Mouse (Mus musculus) hindbrain, embryonic 10.5 days (tissue): Measurements from ENCODE around the gene Hao2. TPM values are rescaled to one million over a fixed set of nuclear protein-coding genes. Genes with fewer than 3 reads are reported as not detected.

Source experiments
- DNase-seq: peaks from one replicate; pipeline ENCODE4 v3.0.0-alpha.2; 2017; ENCODE audit warnings: low spot score
- H3K27ac ChIP-seq: fragments of 300-500 bp; sonication (generic); 2 replicates; pipeline ENCODE4 v1.5.1; 2016; ENCODE audit warnings: mild to moderate bottlenecking, moderate library complexity
- H3K27me3 ChIP-seq: fragments of 300-500 bp; sonication (generic); 2 replicates; pipeline ENCODE4 v1.6.1; 2016; ENCODE audit warnings: mild to moderate bottlenecking; ENCODE audit not compliant: poor library complexity, insufficient read depth, severe bottlenecking
- H3K36me3 ChIP-seq: fragments of 300-500 bp; sonication (generic); 2 replicates; pipeline ENCODE4 v1.6.1; 2016; ENCODE audit warnings: mild to moderate bottlenecking, moderate library complexity
- H3K4me1 ChIP-seq: fragments of 300-500 bp; sonication (generic); replicated peaks from 2 replicates; pipeline ENCODE4 v1.6.1; 2016; ENCODE audit warnings: mild to moderate bottlenecking
- H3K4me3 ChIP-seq: fragments of 300-500 bp; sonication (generic); 2 replicates; pipeline ENCODE4 v1.5.1; 2016; ENCODE audit warnings: mild to moderate bottlenecking, moderate library complexity
- H3K9me3 ChIP-seq: fragments of 300-500 bp; sonication (generic); 2 replicates; pipeline ENCODE4 v1.6.1; 2016; ENCODE audit warnings: mild to moderate bottlenecking, moderate library complexity
- WGBS: fragments of 180-500 bp; shearing (Covaris S2); methylation state at CpG from one replicate; pipeline ENCODE4 v1.1.7; 2016; 5-methylcytosine and 5-hydroxymethylcytosine counted together
- polyA plus RNA-seq: library from polyadenylated mRNA; unstranded; fragments of >200 nt; fragmentation: Nextera tagmentation; extraction: Ambion mirVana; gene quantifications from 2 replicates; pipeline ENCODE4 v1.2.1, GENCODE M21; 2016

The Hao2 gene
- polyA plus RNA-seq, 1 experiment from 2014 or later = not detected

GRCm38 (mm10) chr3:98913591-98913990 is 20.6 kb upstream of the Hao2 start:
- DNase-seq = no peak
- 77% methylated on average over 6 of the region's 6 CpGs for WGBS

DNA sequence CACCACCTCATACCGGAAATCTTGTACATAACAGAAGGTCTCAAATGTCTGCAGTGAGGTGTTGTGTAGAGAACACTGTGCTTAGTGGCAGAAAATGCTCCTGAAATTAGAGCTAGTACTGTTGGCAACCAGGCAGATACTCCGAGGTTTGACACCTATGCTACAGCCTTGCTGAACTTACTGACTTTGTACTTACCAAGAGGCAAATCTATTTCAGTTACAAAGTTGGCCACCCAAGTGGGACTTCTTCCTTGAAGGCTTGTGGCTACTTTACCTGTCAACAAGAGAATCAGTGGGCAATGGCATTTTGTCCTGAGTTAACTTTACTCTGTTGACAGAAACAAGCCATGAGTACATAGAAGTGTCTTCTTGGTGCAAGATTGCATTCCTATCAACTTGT is 4.6 kb upstream of the Hao2 start:
- 86% methylated on average over 2 of the region's 2 CpGs for WGBS
- Histone ChIP-seq H3K36me3 (no peaks in the 10 kb centered on the region), H3K4me3 (no peak overlapping the region), H3K9me3 (no peaks in the 10 kb centered on the region), H3K4me1 (no peaks in the 10 kb centered on the region), H3K27me3 (no peaks in the 10 kb centered on the region), H3K27ac (no peak overlapping the region)
- DNase-seq = no peak

More at GRCm38 (mm10) chr3:98913591-98913990, 20.6 kb upstream of the Hao2 start:
- H3K27me3 ChIP-seq = no peaks in the 10 kb centered on the region
- H3K9me3 ChIP-seq = no peaks in the 10 kb centered on the region
- no peak overlapping the region for H3K27ac ChIP-seq
- H3K4me1 ChIP-seq = no peaks in the 10 kb centered on the region
- no peak overlapping the region for H3K4me3 ChIP-seq
- H3K36me3 ChIP-seq = no peaks in the 10 kb centered on the region

GRCm38 (mm10) chr3:98895071-98895601 is 2.1 kb upstream of the Hao2 start:
- DNase-seq = peak; percentile 9
- WGBS = 42% methylated on average over 10 of the region's 10 CpGs
- H3K9me3 ChIP-seq = no peaks in the 10 kb centered on the region

GRCm38 (mm10) chr3:98890430-98890829 is 2.6 kb downstream of the Hao2 start:
- no peak overlapping the region for H3K4me3 ChIP-seq
- no peak overlapping the region for H3K27ac ChIP-seq
- no peaks in the 10 kb centered on the region for H3K27me3 ChIP-seq
- no peaks in the 10 kb centered on the region for H3K36me3 ChIP-seq
- no peaks in the 10 kb centered on the region for H3K4me1 ChIP-seq
- DNase-seq = no peak
- WGBS = 89% methylated on average over 4 of the region's 4 CpGs
- H3K9me3 ChIP-seq = no peaks in the 10 kb centered on the region

More at GRCm38 (mm10) chr3:98895071-98895601, 2.1 kb upstream of the Hao2 start:
- no peak overlapping the region for H3K27ac ChIP-seq
- H3K27me3 ChIP-seq = no peaks in the 10 kb centered on the region
- no peak overlapping the region for H3K4me3 ChIP-seq
- no peaks in the 10 kb centered on the region for H3K36me3 ChIP-seq
- no peaks in the 10 kb centered on the region for H3K4me1 ChIP-seq

DNA sequence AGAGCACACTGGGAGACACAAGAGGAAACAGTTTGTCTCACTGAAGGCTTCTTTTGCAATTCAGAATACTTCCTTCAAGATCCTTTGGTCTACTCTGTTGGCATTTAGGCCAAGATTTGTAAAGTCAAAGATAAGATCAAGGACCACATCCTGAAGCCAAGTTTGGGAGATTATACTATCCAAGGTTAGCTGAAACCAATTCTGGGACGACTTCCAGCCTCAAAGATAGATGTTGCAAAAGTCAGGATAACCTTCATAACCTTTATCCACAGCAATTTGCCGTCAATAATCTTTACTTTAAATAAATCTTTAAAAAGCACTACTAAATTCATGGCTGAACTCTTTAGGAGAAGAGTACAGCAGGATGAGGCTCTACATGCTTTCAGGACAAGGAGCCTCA is 4.8 kb downstream of the Hao2 start:
- 75% methylated on average over 2 of the region's 2 CpGs for WGBS

GRCm38 (mm10) chr3:98880831-98881230 is 12.2 kb downstream of the Hao2 start:
- 92% methylated on average over 2 of the region's 2 CpGs for WGBS
- Histone ChIP-seq H3K9me3 (no peaks in the 10 kb centered on the region), H3K4me1 (no peaks in the 10 kb centered on the region), H3K4me3 (no peak overlapping the region), H3K27me3 (no peaks in the 10 kb centered on the region), H3K27ac (no peak overlapping the region), H3K36me3 (no peaks in the 10 kb centered on the region)
- DNase-seq = no peak

More for the DNA sequence above, 4.8 kb downstream of the Hao2 start:
- no peak overlapping the region for H3K27ac ChIP-seq
- no peaks in the 10 kb centered on the region for H3K27me3 ChIP-seq
- H3K4me3 ChIP-seq = no peak overlapping the region
- no peaks in the 10 kb centered on the region for H3K4me1 ChIP-seq
- H3K9me3 ChIP-seq = no peaks in the 10 kb centered on the region
- H3K36me3 ChIP-seq = no peaks in the 10 kb centered on the region
- DNase-seq = no peak

DNA sequence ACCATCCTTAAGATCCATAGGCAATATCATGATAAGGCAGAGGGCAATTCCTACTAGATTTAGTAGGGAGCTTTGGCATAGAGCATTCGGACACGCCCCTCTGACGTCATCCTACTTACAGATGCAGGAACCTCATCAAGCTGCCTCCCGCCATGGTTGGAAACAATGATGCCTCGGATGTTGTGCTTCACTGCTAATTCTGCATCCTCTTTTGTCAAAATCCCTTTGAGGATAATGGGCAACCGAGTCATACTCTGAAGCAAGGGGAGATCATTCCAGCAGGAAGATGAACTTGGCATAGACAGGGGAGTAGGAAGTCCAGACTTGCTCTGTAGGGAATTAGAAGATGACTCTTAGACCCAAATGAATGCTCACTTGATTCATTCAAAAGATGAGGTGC is 12.8 kb downstream of the Hao2 start:
- H3K27me3 ChIP-seq = no peaks in the 10 kb centered on the region
- no peak overlapping the region for H3K4me3 ChIP-seq
- DNase-seq = no peak
- H3K27ac ChIP-seq = no peak overlapping the region
- no peaks in the 10 kb centered on the region for H3K4me1 ChIP-seq
- no peaks in the 10 kb centered on the region for H3K9me3 ChIP-seq
- H3K36me3 ChIP-seq = no peaks in the 10 kb centered on the region
- WGBS = 66% methylated on average over 6 of the region's 6 CpGs

- H3K27ac ChIP-seq = no peak overlapping the region
- no peaks in the 10 kb centered on the region for H3K27me3 ChIP-seq
- H3K4me3 ChIP-seq = no peak overlapping the region
- 91% methylated on average over 2 of the region's 2 CpGs for WGBS
- no peaks in the 10 kb centered on the region for H3K4me1 ChIP-seq
- no peaks in the 10 kb centered on the region for H3K36me3 ChIP-seq
- no peak for DNase-seq
- H3K9me3 ChIP-seq = no peaks in the 10 kb centered on the region
Observed at GRCm38 (mm10) chr3:98868219-98868618, 24.8 kb downstream of the Hao2 start.

DNA sequence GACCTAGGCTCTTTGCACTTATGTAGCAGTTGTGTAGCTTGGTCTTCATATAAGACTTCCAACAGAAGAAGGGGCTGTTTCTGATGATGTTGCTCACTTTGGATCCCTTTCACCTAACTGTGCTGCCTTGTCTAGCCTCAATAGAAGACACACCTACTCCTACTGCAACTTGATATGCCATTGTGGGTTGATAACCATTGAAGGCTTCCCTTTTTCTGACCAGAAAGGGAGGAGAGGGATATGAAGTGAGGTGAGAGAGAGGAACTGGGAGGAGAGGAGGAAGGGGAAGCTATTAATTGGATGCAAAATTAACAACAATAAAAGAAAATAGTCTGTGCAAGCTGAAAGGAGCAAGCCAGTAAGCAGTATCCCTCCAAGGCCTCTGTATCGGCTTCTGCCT is 30.2 kb downstream of the Hao2 start:
- H3K4me3 ChIP-seq = no peak overlapping the region
- no peak overlapping the region for H3K27ac ChIP-seq

GRCm38 (mm10) chr3:98859576-98859975 is 33.5 kb downstream of the Hao2 start, which contains the start of gene Hsd3b1:
Hsd3b1 (minus strand) TSS chr3:98859794.
- 91% methylated on average over 3 of the region's 3 CpGs for WGBS
- no peaks in the 10 kb centered on the region for H3K4me1 ChIP-seq

More for the DNA sequence above, 30.2 kb downstream of the Hao2 start:
- Histone ChIP-seq H3K36me3 (no peaks in the 10 kb centered on the region), H3K9me3 (no peaks in the 10 kb centered on the region), H3K4me1 (no peaks in the 10 kb centered on the region), H3K27me3 (no peaks in the 10 kb centered on the region)
- 89% methylated on average over 1 of the region's 1 CpGs for WGBS
- DNase-seq = no peak

DNA sequence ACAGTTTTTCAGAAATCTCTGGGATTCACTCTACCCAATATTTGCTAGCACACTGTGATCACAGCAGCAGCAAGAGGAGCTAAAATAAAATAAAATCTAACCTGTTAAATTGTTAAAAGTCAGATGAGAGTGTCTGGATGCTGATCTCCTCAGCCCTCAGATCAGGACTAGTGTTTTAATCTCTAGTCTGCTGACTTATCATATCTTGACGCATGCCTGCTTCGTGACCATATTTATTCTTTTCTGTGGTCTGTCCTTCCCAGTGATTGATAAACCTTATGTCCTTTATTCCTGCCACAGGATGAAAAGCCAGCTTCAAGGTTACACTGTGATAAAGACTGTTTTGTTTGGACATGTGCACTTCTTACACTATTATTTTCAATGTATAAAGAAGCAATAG is 35.0 kb downstream of the Hao2 start:
- H3K4me3 ChIP-seq = no peak overlapping the region
- H3K27ac ChIP-seq = no peak overlapping the region
- 89% methylated on average over 2 of the region's 2 CpGs for WGBS
- DNase-seq = no peak
- no peaks in the 10 kb centered on the region for H3K9me3 ChIP-seq
- no peaks in the 10 kb centered on the region for H3K27me3 ChIP-seq
- no peaks in the 10 kb centered on the region for H3K4me1 ChIP-seq
- H3K36me3 ChIP-seq = no peaks in the 10 kb centered on the region

More at GRCm38 (mm10) chr3:98859576-98859975, 33.5 kb downstream of the Hao2 start, which contains the start of gene Hsd3b1:
- H3K27ac ChIP-seq = no peak within 1 kb of the TSS
- H3K36me3 ChIP-seq = no peaks in the 10 kb centered on the region
- no peak within 1 kb of the TSS for H3K4me3 ChIP-seq
- no peaks in the 10 kb centered on the region for H3K9me3 ChIP-seq
- no peak for DNase-seq
- H3K27me3 ChIP-seq = no peaks in the 10 kb centered on the region

GRCm38 (mm10) chr3:98856892-98857291 is 36.1 kb downstream of the Hao2 start:
- 68% methylated on average over 1 of the region's 1 CpGs for WGBS
- no peaks in the 10 kb centered on the region for H3K4me1 ChIP-seq
- H3K27ac ChIP-seq = no peak overlapping the region
- H3K9me3 ChIP-seq = no peaks in the 10 kb centered on the region
- no peaks in the 10 kb centered on the region for H3K27me3 ChIP-seq
- DNase-seq = no peak
- H3K36me3 ChIP-seq = no peaks in the 10 kb centered on the region
- H3K4me3 ChIP-seq = no peak overlapping the region

DNA sequence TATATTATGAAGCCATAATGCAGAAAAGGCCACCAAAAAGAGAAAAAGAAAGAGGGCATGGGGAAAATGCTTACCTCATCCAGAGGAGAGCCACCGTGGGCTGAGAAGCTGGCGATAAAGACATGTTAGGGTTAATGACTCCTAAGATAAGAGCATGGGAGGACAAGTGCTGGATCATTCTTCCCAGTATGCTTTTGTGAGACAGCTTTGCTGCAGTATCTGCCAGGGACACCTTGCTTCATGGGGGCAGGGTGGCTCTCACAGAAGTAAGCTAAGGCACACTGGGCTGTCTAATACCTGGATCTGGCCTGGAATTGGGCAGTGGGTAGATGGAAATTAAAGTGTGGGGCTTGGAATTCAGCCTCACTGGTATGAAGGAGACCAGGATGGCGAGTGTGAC is 37.9 kb downstream of the Hao2 start:
- Histone ChIP-seq H3K9me3 (no peaks in the 10 kb centered on the region), H3K4me1 (no peaks in the 10 kb centered on the region), H3K36me3 (no peaks in the 10 kb centered on the region), H3K27me3 (no peaks in the 10 kb centered on the region), H3K4me3 (no peak overlapping the region), H3K27ac (no peak overlapping the region)
- WGBS = 89% methylated on average over 3 of the region's 3 CpGs
- no peak for DNase-seq

- Histone ChIP-seq H3K36me3 (no peaks in the 10 kb centered on the region), H3K4me3 (no peak overlapping the region), H3K27me3 (no peaks in the 10 kb centered on the region), H3K9me3 (no peaks in the 10 kb centered on the region), H3K27ac (no peak overlapping the region), H3K4me1 (no peaks in the 10 kb centered on the region)
- WGBS = 60% methylated on average over 1 of the region's 1 CpGs
- no peak for DNase-seq
Observed at GRCm38 (mm10) chr3:98853685-98854084, 39.4 kb downstream of the Hao2 start.
